Mouse (Mus musculus) liver, adult 2 months (tissue): ENCODE measurements around the gene Pknox2.

ENCODE experiments used
- CTCF ChIP-seq: fragments of 200-500 bp; IDR thresholded peaks from 2 replicates; pipeline ENCODE4 v1.5.1; 2011; ENCODE audit warnings: low read depth, low read length, control low read depth
- POLR2A ChIP-seq: fragments of 200-500 bp; IDR thresholded peaks from 2 replicates; pipeline ENCODE4 v1.6.1; 2011; ENCODE audit warnings: low read length, control low read depth; ENCODE audit not compliant: insufficient read depth; ENCODE audit errors: extremely low read depth

DNA sequence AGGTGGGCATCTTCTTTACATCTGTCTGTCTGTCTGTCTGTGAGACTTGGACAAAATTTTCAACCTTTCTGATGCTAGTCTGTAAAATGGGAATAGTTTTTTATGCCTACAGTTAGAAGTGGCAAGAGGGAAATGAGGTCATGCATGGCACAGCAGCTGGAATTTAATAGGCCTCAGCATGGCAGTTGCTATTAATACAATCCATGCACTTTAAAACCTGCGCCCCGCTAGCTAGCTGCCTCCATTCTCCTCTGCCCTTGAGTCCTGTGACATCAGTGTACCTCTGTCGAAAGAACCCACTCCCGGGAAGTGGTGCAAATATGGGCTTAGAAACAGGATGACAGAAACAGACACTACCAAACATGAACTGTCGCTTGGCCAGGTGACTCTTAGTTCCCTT lies 186.1 kb downstream of the Pknox2 start:
- no peak for TF ChIP-seq CTCF
- no peak for TF ChIP-seq POLR2A
